Mouse (Mus musculus) layer of hippocampus, postnatal 36 days (tissue): ENCODE measurements around the gene Dip2b. TPM values are rescaled to one million over a fixed set of nuclear protein-coding genes. Genes with fewer than 3 reads are reported as not detected.
A peak's percentile ranks its signal among the peaks of the same experiment; 100 is the strongest.

Experiments used
- DNase-seq, 2 experiments: peaks; one replicate each; pipeline ENCODE4 v3.0.0; 2022
- total RNA-seq, 2 experiments: library from RNA; stranded (reverse); gene quantifications; 2 replicates each; pipeline ENCODE4 v1.2.3; 2021

The Dip2b gene
- total RNA-seq, 2 experiments from 2014 or later = 48.5 to 58.8 TPM

DNA sequence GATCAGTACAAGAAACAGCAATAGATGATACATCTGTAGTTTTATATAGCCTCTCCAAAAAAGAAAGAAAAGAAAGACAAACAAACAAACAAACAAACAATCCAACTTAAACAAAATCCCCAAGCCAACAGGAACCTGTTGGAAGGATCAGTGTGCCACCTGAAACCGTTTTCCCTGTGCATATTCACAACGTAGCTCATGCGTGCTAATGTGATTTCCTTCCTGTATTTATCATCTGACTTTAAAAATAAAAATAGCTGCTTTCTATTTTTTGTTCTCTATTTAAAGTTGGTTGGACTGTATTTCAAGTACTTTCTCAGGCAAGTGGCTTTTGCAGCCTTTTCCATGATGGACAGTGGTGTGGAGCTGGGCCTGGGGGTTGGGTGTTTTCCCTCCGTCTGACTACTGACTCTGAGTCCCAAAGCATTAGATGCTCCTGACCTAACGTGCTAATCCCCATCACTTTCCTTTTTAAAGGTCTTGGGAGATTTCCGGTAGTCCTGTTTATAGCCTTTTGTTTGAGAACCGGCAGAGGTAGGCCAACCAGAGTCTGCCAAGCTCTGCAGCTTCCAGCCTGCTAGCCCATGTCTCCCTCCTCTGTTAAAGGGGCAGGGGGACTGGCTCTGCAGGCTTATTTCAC lies 90.8 kb downstream of the Dip2b start:
- DNase-seq = no peak

DNA sequence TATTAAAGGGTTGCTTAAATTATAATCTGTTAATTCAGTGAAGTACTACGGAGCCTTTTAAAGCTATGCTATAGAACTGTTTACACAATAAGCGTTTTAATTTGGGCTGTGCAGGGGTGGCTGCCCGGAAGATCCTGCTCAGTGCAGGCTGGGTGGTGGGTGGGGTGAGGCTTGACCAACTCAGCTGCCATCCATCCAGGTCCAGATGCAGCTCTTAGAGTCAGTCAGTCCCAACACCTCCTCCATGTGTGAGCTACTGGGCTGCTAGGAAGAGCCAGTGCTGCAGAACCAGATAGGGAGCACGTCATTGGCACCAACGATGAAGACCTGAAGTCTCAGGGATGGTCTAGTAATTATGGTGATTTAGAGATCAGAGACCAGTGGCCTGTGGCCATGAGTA lies 101.2 kb downstream of the Dip2b start:
- no peak for DNase-seq

DNA sequence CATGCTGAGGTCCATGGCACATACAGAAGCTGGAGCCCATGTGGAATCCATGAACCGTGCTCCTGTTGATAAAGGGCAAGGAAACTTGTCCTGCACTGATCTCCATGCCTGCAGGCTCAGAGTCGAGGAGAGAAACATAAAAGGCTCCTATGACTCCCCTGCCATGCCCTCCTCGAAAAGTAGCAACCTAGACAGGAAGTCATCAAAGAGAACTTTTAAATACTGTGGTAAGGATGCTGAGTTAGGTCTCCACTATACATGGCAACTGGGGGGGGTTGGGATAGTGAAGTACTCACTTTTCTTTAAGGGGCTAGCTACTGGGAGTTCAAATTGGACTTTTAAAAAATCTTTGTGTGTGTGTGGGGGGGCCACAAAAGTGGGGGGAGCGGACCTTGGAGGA lies 102.0 kb downstream of the Dip2b start:
- DNase-seq = no peak

DNA sequence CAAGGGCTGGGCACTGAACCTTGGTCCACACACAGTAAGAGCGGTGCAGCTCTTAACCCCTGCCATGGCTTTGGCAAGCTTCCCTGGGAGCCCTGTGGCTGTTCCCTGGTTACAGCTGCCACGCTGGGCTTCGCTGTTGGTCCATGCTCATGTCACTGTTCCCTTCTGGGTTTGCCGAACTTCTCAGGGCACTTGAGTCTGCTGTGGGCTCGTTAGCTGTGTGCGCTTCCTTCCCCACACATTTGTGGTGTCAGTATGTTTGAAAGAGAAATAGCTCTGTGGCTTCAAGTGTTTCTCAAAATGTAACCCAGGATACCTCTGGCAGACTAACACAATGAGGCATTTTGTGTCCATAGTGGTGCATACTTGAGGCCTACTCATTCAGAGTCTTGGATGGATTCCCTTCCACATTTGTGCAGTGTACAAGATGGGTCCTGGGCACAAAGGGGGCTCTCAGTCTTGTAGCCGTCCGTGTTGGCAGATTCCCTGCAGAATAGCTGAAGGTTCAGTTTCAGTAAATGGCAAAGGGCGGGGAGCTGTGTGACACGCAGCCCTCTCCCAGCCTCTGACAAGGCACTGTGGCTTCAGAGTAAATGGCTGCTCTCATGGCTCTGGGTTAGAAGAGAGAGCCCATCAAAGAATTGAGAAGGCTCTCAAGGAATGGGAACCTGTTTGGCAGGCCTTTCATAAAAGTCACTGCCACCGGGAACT lies 104.8 kb downstream of the Dip2b start:
- peak; percentile 35 to 44 for DNase-seq

DNA sequence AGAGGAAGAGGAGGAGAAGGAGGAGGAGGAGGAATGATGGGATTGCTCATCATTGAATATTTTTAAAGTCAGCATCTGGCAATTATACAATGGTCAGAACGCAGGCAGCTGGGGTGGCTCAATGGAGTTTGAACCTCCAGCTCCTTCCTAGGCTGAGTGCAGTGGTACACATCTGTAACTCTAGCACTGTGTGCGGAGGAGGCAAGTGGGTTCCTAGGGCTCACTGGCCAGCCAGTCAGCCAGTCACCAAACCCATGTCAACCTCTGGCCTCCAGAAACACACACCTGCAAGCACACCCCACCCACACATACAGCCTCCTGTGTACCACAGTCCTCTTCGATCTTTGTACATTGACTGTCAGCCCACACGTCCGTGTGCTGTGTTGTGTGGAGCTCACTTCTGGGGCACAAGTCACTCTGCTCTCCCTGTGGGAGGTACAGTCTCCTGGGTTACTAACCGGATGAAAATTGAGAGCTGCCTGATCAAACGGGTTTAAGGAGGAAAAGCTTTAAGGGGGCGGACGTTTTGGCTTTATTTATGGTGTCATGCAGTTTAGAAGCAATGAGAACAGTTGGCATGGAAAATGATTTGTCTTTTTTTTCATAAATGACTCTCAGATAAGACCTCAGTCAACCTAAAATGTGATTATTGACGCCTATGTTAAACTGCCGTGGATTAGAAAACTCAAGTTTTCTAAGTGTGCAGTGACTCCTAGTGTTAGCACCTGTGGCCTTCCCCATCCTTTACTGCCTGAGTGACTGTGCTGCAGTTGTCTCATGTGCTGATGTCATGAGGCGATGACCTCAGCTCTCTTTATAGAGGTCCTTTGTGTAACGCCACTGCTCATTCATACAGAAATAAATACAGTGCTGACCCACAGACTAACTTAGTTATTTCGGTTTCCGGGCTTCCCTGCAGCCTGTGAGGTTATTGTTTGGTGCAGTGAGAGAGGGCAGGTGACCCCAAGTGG lies 106.7 kb downstream of the Dip2b start:
- DNase-seq = no peak

DNA sequence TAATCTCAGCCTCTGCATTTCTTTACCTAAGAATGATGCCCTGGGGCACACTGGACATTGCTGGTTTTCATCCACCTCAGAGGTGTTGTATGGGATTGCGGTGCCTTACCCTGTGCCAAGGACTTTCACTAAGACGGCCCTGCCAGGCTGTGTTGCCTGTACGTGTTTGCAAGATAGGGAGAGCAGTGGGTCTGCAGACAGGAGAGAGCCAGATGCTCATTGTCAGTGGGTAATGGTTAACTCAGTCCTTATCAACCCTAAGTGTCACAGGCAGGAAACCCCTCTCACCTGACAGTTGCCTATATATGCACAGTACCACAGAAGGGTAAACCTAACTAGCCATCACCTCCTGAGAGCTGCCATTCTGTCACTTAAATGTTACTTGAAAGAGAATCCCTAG lies 107.5 kb downstream of the Dip2b start:
- no peak for DNase-seq

DNA sequence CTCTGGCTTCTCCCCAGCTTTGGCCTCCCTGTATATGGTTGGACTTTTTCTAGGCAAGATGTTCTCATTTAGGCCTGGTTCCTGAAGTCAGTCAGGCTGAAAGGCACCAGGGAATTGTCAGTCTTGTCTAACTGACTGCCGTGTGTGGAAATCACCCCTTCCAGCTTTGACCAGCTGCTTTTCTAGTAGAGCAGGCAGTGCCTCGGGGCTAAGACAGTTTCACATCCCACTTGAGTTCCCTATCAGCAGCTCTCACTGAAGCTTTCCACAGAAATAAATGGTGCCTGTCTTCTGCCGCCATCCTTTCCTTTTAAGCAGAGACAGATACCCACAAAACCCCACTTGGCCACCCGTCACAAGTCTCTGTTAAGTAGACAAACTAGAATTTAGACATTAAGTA lies 112.1 kb downstream of the Dip2b start:
- DNase-seq = no peak

DNA sequence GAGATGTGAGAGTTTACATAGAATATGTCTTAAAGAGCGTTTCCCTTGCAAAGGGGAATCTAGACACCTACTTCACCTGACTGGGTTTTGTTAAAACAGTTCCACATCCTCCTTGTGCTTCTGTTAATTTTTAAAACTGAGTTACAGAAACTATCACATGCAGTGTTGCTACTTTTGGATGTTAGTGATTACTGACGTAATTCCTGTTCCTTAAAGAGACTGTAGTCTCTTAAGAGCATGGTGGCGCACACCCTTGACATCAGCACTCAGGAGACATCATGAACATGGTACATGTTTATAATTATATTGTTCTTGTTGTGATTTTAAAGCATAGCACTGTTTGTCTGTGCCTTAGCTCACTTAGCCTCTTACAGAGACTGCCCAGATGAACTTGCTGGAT lies 113.9 kb downstream of the Dip2b start:
- DNase-seq = no peak

DNA sequence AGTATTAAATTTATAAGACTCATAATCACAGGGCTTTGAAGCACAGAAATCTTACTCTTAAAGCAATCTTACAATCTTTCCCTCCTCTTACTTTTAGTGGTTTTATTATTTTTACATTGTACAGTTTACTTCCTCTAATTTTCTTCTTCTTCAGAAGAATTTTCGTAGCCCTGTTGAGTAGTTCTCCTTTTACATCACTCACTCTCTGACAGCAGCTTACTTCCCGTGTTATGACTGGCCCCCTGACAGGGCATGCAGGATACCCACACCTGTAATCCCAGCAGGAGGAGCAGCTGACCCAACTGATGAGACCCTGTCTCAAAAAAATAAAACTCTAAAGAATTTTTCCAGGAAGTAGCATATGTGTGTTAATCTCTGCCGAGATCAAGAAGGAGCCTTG lies 114.6 kb downstream of the Dip2b start:
- DNase-seq = no peak

DNA sequence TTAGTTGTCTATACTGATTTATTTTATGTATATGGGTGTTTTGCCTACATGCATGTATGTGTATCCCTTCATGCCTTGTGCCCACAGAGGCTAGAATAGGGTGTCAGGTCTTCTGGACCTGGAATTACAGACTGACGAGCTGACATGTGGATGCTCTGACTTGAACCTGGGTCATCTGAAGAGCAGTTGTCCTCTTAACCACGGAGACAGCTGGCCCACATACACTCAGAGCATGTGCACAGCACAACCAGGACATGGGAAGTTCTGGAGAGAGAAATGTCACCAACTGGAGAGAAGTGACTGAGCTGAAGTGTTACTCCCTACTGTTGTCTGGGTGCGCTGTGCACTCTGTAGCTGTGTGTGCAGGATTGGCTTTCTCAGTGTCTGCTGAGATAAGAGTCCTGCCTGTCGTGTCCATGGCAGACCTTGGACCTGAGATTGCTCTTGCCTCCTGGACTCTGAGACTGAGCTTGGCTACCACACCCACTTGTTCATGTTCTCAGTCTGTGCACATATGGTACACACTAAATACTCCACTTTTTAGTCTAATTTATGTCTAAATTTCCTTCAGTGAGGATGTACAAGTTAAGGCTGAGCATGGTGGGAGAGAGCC lies 117.7 kb downstream of the Dip2b start:
- DNase-seq = no peak

DNA sequence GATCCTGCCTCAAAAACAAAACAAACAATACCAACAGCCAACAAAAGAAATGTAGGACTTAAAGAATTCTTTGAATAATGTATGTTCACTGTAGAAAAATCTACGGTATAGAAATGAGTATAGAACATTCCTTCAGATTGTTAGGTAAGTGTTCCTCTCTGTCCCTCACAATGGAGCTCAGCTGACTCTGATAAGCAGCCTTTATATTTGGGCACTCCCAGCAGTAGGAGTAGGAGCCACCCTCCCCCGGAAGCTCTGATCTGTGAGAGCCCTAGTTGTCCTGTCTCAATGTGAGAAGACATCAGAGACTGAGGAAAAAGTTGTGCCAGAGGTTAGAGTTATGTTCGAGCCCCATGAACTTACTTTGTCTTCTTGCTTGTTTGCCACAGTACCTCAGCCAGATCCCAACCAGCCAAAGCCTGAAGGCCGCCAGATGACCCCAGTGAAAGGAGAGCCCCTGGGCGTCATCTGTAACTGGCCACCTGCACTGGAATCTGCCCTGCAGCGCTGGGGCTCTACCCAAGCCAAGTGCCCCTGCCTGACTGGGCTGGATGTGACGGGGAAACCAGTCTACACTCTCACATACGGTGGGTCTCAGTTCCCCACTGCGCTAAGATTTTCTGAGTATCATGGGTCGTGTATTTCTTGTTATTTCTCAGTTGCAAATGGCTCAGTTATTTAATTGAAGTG lies 118.5 kb downstream of the Dip2b start:
- no peak for DNase-seq

DNA sequence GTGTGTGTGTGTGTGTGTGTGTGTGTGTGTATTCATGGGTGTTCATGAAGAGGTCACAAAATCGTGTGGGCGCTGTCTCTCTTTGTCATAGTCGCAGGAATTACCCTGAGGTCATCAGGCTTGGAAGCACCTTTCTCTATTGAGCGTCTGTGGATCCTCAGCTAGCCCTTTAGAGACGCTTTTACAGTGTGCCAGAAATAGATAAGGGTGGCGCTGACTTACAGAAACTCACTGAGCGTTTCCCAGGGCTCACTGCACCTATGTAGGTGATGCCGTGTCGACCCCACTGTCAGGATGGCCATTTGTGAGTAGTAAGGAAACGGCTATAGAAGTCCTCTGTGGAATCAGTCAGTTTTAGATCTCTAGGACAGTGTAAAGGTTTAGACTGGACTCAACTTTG lies 120.5 kb downstream of the Dip2b start:
- DNase-seq = no peak

DNA sequence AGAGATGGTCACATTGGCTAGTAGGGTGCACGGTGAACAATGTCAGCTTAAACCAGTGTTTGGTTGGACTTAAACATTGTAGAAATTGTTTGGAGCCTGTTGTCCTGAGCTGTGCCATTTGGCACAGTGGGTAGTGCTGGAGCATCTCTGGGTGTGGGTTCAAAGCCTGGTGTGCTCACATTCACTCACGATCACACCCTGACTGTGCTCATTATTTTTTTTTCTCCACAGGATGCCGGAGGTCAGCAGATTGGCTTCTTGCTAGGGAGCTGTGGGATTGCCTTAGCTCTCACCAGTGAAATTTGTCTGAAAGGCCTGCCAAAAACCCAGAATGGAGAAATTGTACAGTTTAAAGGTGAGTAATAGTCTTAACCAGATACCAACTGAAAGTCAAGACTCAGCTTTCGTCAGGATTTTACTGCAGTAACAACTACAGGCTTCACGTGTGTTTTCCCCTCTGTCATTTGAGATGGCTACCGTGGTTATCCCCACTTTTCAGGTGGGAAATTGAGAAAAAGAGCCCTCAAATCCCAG lies 123.3 kb downstream of the Dip2b start:
- no peak for DNase-seq

DNA sequence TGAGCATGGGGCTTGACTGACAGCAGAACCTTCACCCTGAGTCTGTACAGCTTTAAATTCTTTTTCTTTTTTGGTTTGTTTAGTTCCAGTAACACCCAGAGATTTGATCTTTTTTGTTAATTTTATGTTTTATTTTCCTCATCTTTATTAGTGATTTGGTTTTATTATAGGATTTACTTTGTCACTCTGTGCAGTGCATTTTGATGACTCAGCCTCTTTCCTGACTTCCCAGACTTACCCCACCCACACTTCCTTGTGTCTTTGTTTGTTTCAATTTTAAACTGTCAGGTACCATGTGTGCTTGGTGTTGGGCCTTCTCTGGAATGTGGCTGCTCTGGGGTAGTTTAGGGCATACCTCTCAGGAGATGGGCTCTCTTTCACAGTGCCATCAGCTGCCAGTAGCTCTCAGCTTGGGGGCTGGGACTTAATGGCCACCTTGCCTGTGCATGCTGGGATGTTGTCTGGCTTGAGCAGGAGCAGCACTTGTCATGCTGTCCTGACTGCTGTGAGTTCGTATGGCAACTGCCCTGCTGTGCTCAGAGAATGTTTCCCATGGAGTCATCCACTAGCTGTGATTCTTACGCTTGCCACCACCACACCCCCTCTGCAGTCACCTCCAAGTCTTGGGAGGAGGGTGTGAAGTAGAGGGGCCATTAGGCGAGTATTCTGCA lies 125.1 kb downstream of the Dip2b start:
- DNase-seq = no peak

DNA sequence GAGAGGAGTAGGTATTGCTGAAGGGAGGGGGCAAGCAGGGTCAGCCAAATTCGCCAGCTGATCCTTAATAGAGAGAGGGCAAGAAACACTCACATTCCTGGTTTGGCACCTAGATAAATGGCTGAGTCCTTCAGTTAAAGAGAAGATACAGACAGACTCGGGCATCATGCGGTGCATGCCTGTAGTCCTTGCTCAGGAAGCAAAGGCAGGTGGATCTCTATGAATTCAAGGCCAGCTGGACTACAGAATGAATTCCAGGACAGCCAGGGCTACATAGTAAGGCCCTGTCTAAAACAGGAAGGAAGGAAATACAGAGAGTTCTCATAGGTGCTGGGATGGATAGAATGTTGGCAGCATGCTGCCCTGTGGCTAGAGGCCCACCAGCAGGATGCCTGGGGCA lies 128.0 kb downstream of the Dip2b start:
- DNase-seq = no peak

DNA sequence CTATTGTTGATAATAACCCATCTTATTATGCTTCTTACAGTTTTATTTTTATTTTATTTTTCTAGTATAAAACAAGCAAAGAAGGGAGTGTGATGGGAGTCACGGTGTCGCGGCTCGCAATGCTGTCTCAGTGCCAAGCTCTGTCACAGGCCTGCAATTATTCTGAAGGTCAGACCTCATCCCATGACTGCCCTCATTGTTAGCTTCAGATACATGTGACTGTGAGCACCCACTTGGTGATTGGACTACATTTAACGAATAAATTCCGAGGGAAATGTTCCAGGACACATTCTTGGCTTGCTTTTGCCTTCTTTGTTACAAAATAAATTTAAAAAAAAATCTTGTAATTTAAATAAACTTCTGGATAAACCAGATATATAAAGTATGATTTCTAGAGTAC lies 129.3 kb downstream of the Dip2b start:
- DNase-seq = no peak

DNA sequence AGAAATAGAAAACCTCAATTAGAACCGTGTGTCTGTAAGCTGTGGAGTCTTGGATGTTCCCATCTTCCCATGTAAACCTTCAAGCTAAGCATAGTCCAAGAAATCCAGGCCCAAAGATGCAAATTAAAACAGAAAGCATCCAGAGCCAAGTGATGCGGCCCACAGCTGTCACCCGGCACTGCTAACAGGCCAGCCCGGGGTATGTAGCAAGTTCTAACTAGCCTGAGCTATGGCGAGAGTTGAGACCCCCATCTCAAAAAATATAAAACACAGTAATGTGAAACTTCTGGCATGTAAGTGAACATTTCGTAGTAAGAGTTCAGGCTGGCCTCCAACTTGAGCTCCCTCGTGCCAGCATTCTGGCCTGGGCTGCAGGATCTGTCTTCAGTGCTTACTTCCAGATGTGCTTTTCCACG lies 129.7 kb downstream of the Dip2b start:
- no peak for DNase-seq

DNA sequence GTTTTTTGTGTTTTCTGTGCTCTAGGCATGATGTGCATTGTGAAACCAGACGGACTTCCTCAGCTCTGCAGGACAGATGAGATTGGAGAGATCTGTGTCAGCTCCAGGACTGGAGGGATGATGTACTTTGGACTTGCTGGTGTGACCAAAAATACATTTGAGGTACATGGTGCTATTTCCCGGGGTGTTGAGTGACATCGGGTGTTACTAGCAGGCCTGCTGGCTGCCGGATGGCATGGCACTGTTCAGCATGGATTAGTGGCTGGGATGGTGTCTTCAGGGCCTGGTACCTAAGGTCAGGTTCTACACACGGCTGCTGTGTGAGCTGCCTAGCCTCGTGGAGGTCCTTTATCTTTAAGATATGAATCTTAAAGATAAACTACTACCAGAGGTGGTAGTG lies 136.7 kb downstream of the Dip2b start:
- no peak for DNase-seq

DNA sequence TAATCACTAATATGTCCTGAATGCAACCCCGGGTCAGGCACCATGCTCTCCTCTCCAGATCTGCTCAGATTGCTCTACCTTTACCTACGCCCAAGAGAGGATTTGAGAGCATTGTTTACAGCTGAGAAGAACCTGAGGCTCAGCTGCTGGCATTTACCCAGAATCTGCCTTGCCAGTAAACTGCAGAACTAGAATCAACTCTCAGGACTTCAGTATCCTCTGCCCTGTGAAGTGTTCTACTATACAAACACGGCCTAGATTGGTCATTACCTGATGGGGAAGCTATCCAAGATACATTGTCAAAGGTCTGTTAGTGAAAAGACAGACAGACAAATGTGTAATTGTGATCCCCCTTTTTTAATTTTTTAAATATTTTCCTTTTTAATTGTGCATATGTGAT lies 138.7 kb downstream of the Dip2b start:
- no peak for DNase-seq

DNA sequence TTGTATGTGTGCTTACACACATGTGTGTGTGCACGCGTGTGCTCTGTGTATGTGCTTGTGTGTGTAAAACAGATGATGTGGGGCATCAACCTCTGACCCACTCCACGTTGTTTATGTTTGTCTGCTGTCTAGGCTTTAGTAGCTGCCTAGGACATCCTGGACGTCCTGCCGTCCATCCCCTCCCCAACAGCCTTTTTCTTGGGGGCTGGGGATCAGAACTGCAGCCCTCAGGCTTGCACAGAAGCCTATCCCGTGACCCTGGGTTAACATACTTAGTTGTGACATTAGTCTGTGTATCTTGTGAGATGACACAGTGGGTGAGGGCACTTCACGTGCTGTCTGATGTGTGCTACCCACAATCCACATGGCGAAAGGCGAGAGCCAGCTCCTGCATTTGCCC lies 139.1 kb downstream of the Dip2b start:
- no peak for DNase-seq

DNA sequence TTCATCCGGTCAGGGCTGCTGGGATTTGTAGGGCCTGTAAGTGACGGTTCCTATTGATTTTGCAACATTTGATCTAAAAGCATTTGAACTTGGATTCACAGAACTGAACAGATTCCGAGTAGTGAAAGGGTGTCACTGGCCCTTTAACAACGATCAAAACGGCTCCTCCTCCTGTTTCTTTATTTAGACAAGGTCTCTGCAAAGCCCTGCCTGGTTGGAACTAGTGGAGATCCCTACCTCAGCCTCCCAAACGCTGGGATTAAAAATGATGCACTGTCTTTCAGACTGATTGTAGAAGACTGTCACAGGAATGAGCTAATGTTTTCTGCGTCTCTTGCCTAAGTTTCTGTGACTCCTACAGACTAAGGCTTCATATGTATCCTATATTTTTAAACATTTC lies 140.0 kb downstream of the Dip2b start:
- DNase-seq = no peak
